Mouse (Mus musculus): ENCODE data around the gene Cd300e. TPM values are rescaled to one million over a fixed set of nuclear protein-coding genes. Genes with fewer than 3 reads are reported as not detected.
A peak's percentile ranks its signal among the peaks of the same experiment; 100 is the strongest.

Cd300e gene
- polyA plus RNA-seq (2015; fragmentation: Nextera tagmentation; extraction: Ambion mirVana): not detected in 2 replicates

DNA sequence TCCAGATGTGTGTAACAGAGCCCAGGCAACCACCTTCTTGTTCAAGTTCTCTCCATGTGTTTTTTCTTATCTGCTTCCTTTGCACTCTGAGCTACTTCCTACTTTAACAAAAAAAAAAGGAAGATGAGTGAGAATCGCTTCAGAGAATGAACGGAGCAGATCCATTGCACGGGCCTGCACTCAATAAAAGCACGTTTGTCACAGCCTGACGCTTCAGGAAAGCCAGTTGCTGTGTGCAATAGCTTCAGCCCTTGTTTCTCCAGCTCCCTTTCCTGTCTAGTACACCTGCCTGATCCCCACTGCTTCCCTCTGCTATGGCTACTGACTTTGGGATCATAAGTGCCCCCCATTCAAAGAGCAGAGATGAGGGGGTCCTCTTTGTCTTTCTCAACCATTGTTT is at the start of gene Cd300e:
TSS of gene Cd300e (minus strand) at position 101 of the 400 bp plus-strand sequence.
- no peak within 1 kb of the TSS for H3K9ac ChIP-seq
- 26% methylated on average over 5 of the region's 5 CpGs for WGBS
- H3K4me1 ChIP-seq: no peaks in the 10 kb centered on the region
- no peak within 1 kb of the TSS for H3K27ac ChIP-seq
- ATAC-seq (ENCODE audit: insufficient number of reproducible peaks, insufficient read depth, low FRiP score, low TSS enrichment, low read depth): no peak
- no peaks in the 10 kb centered on the region for H3K9me3 ChIP-seq
- no peak within 1 kb of the TSS for H3K4me2 ChIP-seq
- H3K4me3 ChIP-seq: no peak within 1 kb of the TSS
- H3K27me3 ChIP-seq: no peaks in the 10 kb centered on the region
- H3K36me3 ChIP-seq: no peaks in the 10 kb centered on the region

- H3K9me3 ChIP-seq: no peaks in the 10 kb centered on the region
- no peak for ATAC-seq (ENCODE audit: insufficient number of reproducible peaks, insufficient read depth, low FRiP score, low TSS enrichment, low read depth)
- H3K9ac ChIP-seq: no peak overlapping the region
- no peak overlapping the region for H3K4me2 ChIP-seq
- no peak overlapping the region for H3K27ac ChIP-seq
- H3K27me3 ChIP-seq: 0 out of 2 replicates have a peak, but pooled peaks cover 6% of the 10 kb centered on the region
- H3K4me1 ChIP-seq: peaks cover 20% of the 10 kb centered on the region
- no peaks in the 10 kb centered on the region for H3K36me3 ChIP-seq
- no peak overlapping the region for H3K4me3 ChIP-seq
- 75% methylated on average over 4 of the region's 5 CpGs for WGBS
Measured at GRCm38 (mm10) chr11:115110271-115110670, 48.3 kb upstream of the Cd300e start.

GRCm38 (mm10) chr11:115108176-115108575 is 46.2 kb upstream of the Cd300e start:
- 74% methylated on average over 8 of the region's 8 CpGs for WGBS
- Histone ChIP-seq H3K9me3 (no peaks in the 10 kb centered on the region), H3K9ac (no peak overlapping the region), H3K36me3 (no peaks in the 10 kb centered on the region), H3K4me1 (peaks cover 20% of the 10 kb centered on the region), H3K27ac (no peak overlapping the region), H3K27me3 (0 out of 2 replicates have a peak, but pooled peaks cover 6% of the 10 kb centered on the region), H3K4me3 (no peak overlapping the region), H3K4me2 (no peak overlapping the region)
- ATAC-seq (ENCODE audit: insufficient number of reproducible peaks, insufficient read depth, low FRiP score, low TSS enrichment, low read depth): no peak

DNA sequence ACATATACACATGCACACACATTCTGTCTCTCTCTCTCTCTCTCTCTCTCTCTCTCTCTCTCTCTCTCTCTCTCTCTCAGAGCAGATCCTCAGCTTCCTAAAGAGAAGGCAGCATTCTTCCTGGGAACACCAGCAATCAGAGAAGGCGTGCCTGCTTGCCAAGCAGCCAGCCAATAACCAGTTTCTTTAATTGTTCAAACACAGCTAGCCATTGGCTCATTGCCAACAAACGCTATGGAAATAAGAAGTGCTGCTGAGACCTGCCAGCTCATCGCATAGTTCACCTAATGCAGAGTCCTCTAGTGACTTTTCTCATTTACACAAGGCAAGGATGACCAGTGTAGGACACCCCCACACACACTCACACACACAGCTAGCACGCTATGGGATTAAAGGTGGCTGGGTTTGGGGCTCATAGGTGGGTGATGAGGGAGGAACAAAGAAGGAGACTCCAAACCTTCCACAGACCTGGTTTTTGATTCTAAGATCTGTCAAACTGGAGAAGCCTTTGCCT is 45.5 kb upstream of the Cd300e start:
- H3K27ac ChIP-seq: no peak overlapping the region
- H3K36me3 ChIP-seq: no peaks in the 10 kb centered on the region
- H3K9ac ChIP-seq: no peak overlapping the region
- H3K4me1 ChIP-seq: peaks cover 18% of the 10 kb centered on the region
- H3K4me3 ChIP-seq: no peak overlapping the region
- no peak overlapping the region for H3K4me2 ChIP-seq
- ATAC-seq (ENCODE audit: insufficient number of reproducible peaks, insufficient read depth, low FRiP score, low TSS enrichment, low read depth): no peak
- no peaks in the 10 kb centered on the region for H3K9me3 ChIP-seq
- 50% methylated on average over 4 of the region's 4 CpGs for WGBS
- peaks cover 8% of the 10 kb centered on the region; the same call in 1 of the 2 replicates for H3K27me3 ChIP-seq

DNA sequence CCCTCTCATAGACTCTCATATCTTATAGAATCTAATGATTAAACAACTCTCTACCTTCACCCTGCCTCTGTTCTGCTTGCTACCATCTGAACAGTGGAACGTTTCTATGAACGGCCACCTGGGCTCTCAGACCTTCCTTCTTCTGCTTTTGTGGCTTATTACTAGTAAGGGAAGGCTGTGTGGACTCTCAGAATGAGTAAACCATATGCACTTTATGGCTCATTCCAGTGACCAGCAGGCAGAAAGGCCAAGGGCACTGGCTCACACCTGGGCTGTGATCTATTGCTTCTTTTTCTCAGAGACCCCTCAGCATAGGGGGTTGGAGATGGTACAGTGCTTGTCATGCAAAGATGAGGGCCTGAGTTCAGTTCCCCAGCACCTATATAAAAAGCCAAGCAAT is 44.7 kb upstream of the Cd300e start:
- Histone ChIP-seq H3K36me3 (no peaks in the 10 kb centered on the region), H3K9ac (no peak overlapping the region)

GRCm38 (mm10) chr11:115104769-115105563 is 43.0 kb upstream of the Cd300e start:
- Histone ChIP-seq H3K27ac (no peak overlapping the region), H3K36me3 (no peaks in the 10 kb centered on the region), H3K9me3 (no peaks in the 10 kb centered on the region), H3K4me1 (peaks cover 21% of the 10 kb centered on the region), H3K4me2 (no peak overlapping the region), H3K27me3 (peaks cover 15% of the 10 kb centered on the region), H3K4me3 (no peak overlapping the region), H3K9ac (no peak overlapping the region)
- no peak for ATAC-seq (ENCODE audit: insufficient number of reproducible peaks, insufficient read depth, low FRiP score, low TSS enrichment, low read depth)
- WGBS: 57% methylated on average over 8 of the region's 8 CpGs

More for the DNA sequence above, 44.7 kb upstream of the Cd300e start:
- no peak overlapping the region for H3K4me3 ChIP-seq
- no peaks in the 10 kb centered on the region for H3K9me3 ChIP-seq
- ATAC-seq (ENCODE audit: insufficient number of reproducible peaks, insufficient read depth, low FRiP score, low TSS enrichment, low read depth): no peak
- peaks cover 10% of the 10 kb centered on the region for H3K27me3 ChIP-seq
- H3K4me1 ChIP-seq: peaks cover 12% of the 10 kb centered on the region
- H3K27ac ChIP-seq: no peak overlapping the region
- no peak overlapping the region for H3K4me2 ChIP-seq
- WGBS: 85% methylated on average over 2 of the region's 2 CpGs

DNA sequence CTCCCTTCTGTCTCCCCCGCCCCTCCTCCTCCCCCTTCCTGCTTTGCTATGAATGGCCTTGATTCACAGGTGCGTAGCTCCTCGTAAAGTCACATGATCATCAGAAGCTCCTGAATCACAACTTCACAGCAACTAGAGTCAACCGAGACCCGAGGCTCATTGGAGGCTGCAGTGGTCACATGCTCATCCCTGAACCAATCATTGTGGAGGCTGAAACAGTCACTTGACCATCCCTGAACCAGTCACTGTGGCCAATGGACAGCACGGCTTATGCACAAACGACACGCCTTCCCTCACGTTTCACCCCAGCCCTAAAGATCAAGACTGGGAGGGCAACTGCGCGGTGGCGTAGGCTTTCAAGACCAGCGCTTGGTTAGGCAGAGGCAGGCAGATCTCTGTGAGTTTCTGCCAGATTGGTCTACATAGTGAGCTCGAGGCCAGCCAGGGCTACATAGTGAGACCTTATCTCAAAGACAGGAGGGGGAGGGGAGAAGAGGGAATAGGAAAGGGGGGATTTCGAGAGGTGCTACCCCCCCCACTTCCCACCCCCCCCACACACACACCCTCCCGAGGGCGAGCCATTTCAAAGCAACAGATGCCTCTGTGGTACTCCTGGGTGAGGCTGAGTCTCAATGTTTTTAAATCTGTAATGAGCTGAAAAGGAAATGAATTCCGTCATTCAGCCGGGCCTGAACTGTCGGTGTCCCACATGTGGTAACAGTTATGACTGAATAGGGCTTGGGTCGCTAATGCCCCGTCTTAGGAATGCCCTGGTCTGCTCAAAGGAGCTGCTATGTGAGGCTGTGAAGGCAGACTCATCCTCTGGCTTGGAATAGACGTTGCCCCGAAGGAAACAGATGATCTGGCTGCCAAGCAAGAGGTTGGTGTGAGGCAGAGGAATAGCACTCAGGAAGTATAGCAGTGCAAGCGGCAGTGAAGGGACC is 41.8 kb upstream of the Cd300e start:
- Histone ChIP-seq H3K27ac (no peak overlapping the region), H3K4me2 (no peak overlapping the region), H3K36me3 (no peaks in the 10 kb centered on the region), H3K9me3 (no peaks in the 10 kb centered on the region), H3K9ac (no peak overlapping the region), H3K27me3 (peaks cover 23% of the 10 kb centered on the region), H3K4me3 (no peak overlapping the region), H3K4me1 (peaks cover 33% of the 10 kb centered on the region)
- 62% methylated on average over 25 of the region's 25 CpGs for WGBS
- peak; percentile 57; the same call in 1 of the 2 replicates for ATAC-seq (ENCODE audit: insufficient number of reproducible peaks, insufficient read depth, low FRiP score, low TSS enrichment, low read depth)

DNA sequence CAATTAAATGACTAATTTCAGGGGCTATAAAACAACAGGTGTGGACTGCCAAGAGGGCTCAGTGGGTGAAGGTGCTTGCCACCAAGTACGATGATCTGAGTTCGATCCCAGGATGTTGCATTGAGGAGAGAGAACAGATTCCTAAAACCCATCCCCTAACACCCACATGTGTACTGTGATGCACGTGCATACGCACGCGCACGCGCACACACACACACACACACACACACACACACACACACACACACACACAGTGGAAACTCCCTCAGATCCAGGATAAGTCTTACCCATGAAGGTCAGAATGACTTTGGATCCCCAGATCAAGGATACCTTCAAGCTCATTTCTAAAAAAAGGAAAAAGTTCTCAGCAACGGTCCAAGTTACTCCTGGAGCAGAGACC is 40.1 kb upstream of the Cd300e start:
- no peaks in the 10 kb centered on the region for H3K36me3 ChIP-seq
- H3K27me3 ChIP-seq: peaks cover 30% of the 10 kb centered on the region
- no peak overlapping the region for H3K27ac ChIP-seq
- no peak overlapping the region for H3K4me3 ChIP-seq
- ATAC-seq (ENCODE audit: insufficient number of reproducible peaks, insufficient read depth, low FRiP score, low TSS enrichment, low read depth): no peak
- no peak overlapping the region for H3K9ac ChIP-seq
- peaks cover 21% of the 10 kb centered on the region for H3K4me1 ChIP-seq
- H3K4me2 ChIP-seq: no peak overlapping the region
- H3K9me3 ChIP-seq: no peaks in the 10 kb centered on the region
- WGBS: 92% methylated on average over 9 of the region's 9 CpGs

DNA sequence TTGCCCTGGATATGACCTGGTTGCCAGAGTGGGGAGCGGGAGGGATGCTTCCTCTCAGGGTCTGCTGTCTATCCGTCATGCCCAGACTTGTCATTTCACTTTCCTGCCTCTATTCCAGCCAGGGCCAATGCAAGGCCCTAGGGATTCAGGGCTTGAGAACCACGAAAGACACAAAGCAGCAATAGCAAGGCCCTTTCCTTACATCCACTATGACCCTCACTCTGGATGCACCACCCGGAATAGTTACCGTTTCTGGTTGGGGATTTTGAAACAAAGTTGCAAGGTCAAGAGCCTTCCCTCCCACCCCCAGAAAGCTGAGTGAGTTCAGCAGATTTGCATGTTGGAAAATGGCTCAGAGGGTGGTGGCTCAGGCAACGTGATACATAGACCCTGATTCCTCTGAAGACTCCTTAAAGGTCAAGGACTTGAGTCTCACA is 39.7 kb upstream of the Cd300e start:
- no peak overlapping the region for H3K4me3 ChIP-seq
- no peaks in the 10 kb centered on the region for H3K9me3 ChIP-seq
- no peak overlapping the region for H3K4me2 ChIP-seq
- ATAC-seq (ENCODE audit: insufficient number of reproducible peaks, insufficient read depth, low FRiP score, low TSS enrichment, low read depth): no peak
- H3K36me3 ChIP-seq: no peaks in the 10 kb centered on the region
- 43% methylated on average over 6 of the region's 6 CpGs for WGBS
- no peak overlapping the region for H3K9ac ChIP-seq
- H3K27ac ChIP-seq: no peak overlapping the region
- peaks cover 30% of the 10 kb centered on the region for H3K27me3 ChIP-seq
- peaks cover 21% of the 10 kb centered on the region for H3K4me1 ChIP-seq

GRCm38 (mm10) chr11:115100741-115101140 is 38.8 kb upstream of the Cd300e start:
- H3K9ac ChIP-seq: no peak overlapping the region
- no peaks in the 10 kb centered on the region for H3K9me3 ChIP-seq
- 23% methylated on average over 7 of the region's 7 CpGs for WGBS
- no peaks in the 10 kb centered on the region for H3K36me3 ChIP-seq
- H3K27me3 ChIP-seq: peaks cover 30% of the 10 kb centered on the region
- no peak overlapping the region for H3K27ac ChIP-seq
- H3K4me2 ChIP-seq: no peak overlapping the region
- no peak overlapping the region for H3K4me3 ChIP-seq
- peaks cover 21% of the 10 kb centered on the region for H3K4me1 ChIP-seq
- ATAC-seq (ENCODE audit: insufficient number of reproducible peaks, insufficient read depth, low FRiP score, low TSS enrichment, low read depth): no peak

DNA sequence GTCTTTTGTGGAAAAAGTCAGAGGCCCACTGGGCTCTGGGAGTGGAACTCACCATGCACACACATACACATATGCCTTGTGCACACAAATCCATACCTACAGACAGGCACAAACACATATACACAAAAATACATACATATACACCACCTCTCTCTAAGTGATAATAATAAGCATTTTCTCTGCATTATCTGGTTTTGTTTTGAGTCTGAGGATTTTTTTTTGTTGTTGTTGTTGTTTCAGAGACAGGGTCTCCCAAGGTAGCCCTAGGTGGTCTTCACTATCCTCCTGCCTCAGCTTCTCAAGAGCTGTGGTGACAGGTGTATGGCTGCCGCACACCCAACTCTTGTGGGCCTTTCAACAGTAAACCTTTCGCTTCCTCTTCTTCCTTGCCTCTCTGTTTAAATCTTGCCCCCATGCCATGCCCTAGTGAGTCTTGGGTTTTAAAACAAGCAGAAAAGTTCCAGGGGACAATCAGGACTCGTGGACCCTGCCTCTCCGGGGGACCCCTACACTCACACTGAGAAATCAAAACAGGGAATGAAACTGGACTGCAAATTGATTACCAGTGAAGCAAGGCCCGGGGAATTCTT is 38.1 kb upstream of the Cd300e start:
- peaks cover 21% of the 10 kb centered on the region for H3K4me1 ChIP-seq
- WGBS: 56% methylated on average over 5 of the region's 5 CpGs

More for the DNA sequence above, 38.1 kb upstream of the Cd300e start:
- Histone ChIP-seq H3K27ac (no peak overlapping the region), H3K4me2 (no peak overlapping the region), H3K4me3 (no peak overlapping the region), H3K9me3 (no peaks in the 10 kb centered on the region), H3K27me3 (peaks cover 30% of the 10 kb centered on the region), H3K9ac (no peak overlapping the region), H3K36me3 (no peaks in the 10 kb centered on the region)
- no peak for ATAC-seq (ENCODE audit: insufficient number of reproducible peaks, insufficient read depth, low FRiP score, low TSS enrichment, low read depth)
